18 mouse cellular contexts compared by ENCODE assay signal in genomic region chr1:191349486-191350037, GRCm38 (mm10). TPM values are rescaled to one million over a fixed set of nuclear protein-coding genes. Genes with fewer than 3 reads are reported as not detected.
DNase-seq lines count a peak whose midpoint lies in the region; ATAC-seq lines count a peak whose summit lies in the region.
"Had no signal": no experiment of that assay in that cellular context is flagged by ENCODE, and none has a peak within 500 bp of the region (broad histone marks: within the 10 kb centered on the region; RNA-seq: fewer than 3 reads in every experiment).

No protein-coding gene starts in this region.

- H3K27ac ChIP-seq in heart, embryonic 12.5 days (ENCODE audit: poor library complexity, severe bottlenecking), result peak overlapping the region; percentile 69
- 0 out of 2 replicates have a peak overlapping the region, but pooled peaks have one; percentile 3 for H3K27ac ChIP-seq in liver, embryonic 16.5 days (ENCODE audit: low read length)
- H3K27ac ChIP-seq in liver, embryonic 12.5 days, result no peak overlapping the region
- H3K27ac ChIP-seq in stomach, embryonic 14.5 days (ENCODE audit: low read length), result peak overlapping the region; percentile 45; the same call in 1 of the 2 replicates
- H3K27ac ChIP-seq: hindbrain, postnatal 0 days; layer of hippocampus, adult 2 months; limb, embryonic 13.5 days; midbrain, embryonic 13.5 days had no signal

- peaks cover 27% of the 10 kb centered on the region for H3K4me1 ChIP-seq in heart, embryonic 12.5 days (replicated peaks)
- H3K4me1 ChIP-seq in liver, embryonic 16.5 days (ENCODE audit: control insufficient read depth, low read depth, low read length), result no peaks in the 10 kb centered on the region; the same call in 1 of the 2 replicates
- H3K4me1 ChIP-seq in liver, embryonic 12.5 days, result peaks cover 18% of the 10 kb centered on the region
- peaks cover 11% of the 10 kb centered on the region; the same call in 1 of the 2 replicates for H3K4me1 ChIP-seq in stomach, embryonic 14.5 days (ENCODE audit: control insufficient read depth, insufficient read depth, low read length)
- H3K4me1 ChIP-seq: midbrain, embryonic 13.5 days had no signal

- peak overlapping the region; percentile 29 for H3K4me2 ChIP-seq in heart, embryonic 12.5 days
- H3K4me2 ChIP-seq in liver, embryonic 16.5 days (ENCODE audit: low read depth, low read length), result no peak overlapping the region
- H3K4me2 ChIP-seq in liver, embryonic 12.5 days, result no peak overlapping the region
- no peak overlapping the region for H3K4me2 ChIP-seq in stomach, embryonic 14.5 days (replicated peaks; ENCODE audit: low read depth, low read length)
- H3K4me2 ChIP-seq: limb, embryonic 13.5 days; midbrain, embryonic 13.5 days had no signal

- H3K27me3 ChIP-seq in heart, embryonic 12.5 days (replicated peaks), result no peaks in the 10 kb centered on the region
- H3K27me3 ChIP-seq in liver, embryonic 16.5 days (ENCODE audit: control insufficient read depth, insufficient read depth, low read depth, low read length), result no peaks in the 10 kb centered on the region
- no peaks in the 10 kb centered on the region for H3K27me3 ChIP-seq in liver, embryonic 12.5 days (replicated peaks)
- no peaks in the 10 kb centered on the region for H3K27me3 ChIP-seq in stomach, embryonic 14.5 days (ENCODE audit: control insufficient read depth, insufficient read depth, low read length)
- H3K27me3 ChIP-seq: limb, embryonic 13.5 days; midbrain, embryonic 13.5 days had no signal

- WGBS in heart, embryonic 12.5 days, result 49% methylated on average over 23 of the region's 23 CpGs
- WGBS in liver, embryonic 16.5 days (ENCODE audit: insufficient replicate concordance), result 86% methylated on average over 23 of the region's 23 CpGs
- WGBS in liver, embryonic 12.5 days (ENCODE audit: insufficient replicate concordance), result 84% methylated on average over 23 of the region's 23 CpGs
- 72% methylated on average over 23 of the region's 23 CpGs for WGBS in stomach, embryonic 14.5 days

- no peak overlapping the region for H3K4me3 ChIP-seq in heart, embryonic 12.5 days
- no peak overlapping the region for H3K4me3 ChIP-seq in liver, embryonic 16.5 days (ENCODE audit: low read depth, low read length)
- H3K4me3 ChIP-seq in liver, embryonic 12.5 days, result no peak overlapping the region
- no peak overlapping the region for H3K4me3 ChIP-seq in stomach, embryonic 14.5 days (ENCODE audit: low read depth, low read length)
- H3K4me3 ChIP-seq: erythroblast, embryonic 14.5 days; layer of hippocampus, adult 2 months; limb, embryonic 13.5 days; midbrain, embryonic 13.5 days; myocyte had no signal

- H3K9ac ChIP-seq in heart, embryonic 12.5 days, result no peak overlapping the region
- H3K9ac ChIP-seq in liver, embryonic 16.5 days (ENCODE audit: low read depth, low read length), result no peak overlapping the region
- H3K9ac ChIP-seq in liver, embryonic 12.5 days, result no peak overlapping the region
- no peak overlapping the region for H3K9ac ChIP-seq in stomach, embryonic 14.5 days (replicated peaks; ENCODE audit: low read depth, low read length)
- H3K9ac ChIP-seq: limb, embryonic 13.5 days; midbrain, embryonic 13.5 days had no signal

- no peak for DNase-seq in heart, adult 8-10 months (ENCODE audit: low spot score)
- peak; percentile 25 for DNase-seq in brain, adult 2 months (ENCODE audit: low read depth, low spot score)
- no peak for DNase-seq in layer of hippocampus, adult 11-12 months (ENCODE audit: low spot score)
- DNase-seq: adrenal gland, adult 8-10 months; gastrocnemius, postnatal 14 days; heart, postnatal 14 days; kidney, adult 9 months had no signal

- ATAC-seq in heart, embryonic 12.5 days (ENCODE audit: insufficient number of reproducible peaks, low FRiP score), result no peak
- ATAC-seq in liver, embryonic 16.5 days (ENCODE audit: low read depth), result no peak
- ATAC-seq in liver, embryonic 12.5 days, result no peak
- no peak for ATAC-seq in stomach, embryonic 14.5 days (ENCODE audit: insufficient number of reproducible peaks, insufficient read depth, low FRiP score, low read depth)
- ATAC-seq: hindbrain, postnatal 0 days; midbrain, embryonic 13.5 days had no signal

- H3K9me3 ChIP-seq in heart, embryonic 12.5 days (replicated peaks), result no peaks in the 10 kb centered on the region
- no peaks in the 10 kb centered on the region for H3K9me3 ChIP-seq in liver, embryonic 16.5 days (replicated peaks; ENCODE audit: control insufficient read depth, low read length)
- H3K9me3 ChIP-seq in liver, embryonic 12.5 days (replicated peaks), result no peaks in the 10 kb centered on the region
- no peaks in the 10 kb centered on the region for H3K9me3 ChIP-seq in stomach, embryonic 14.5 days (ENCODE audit: control insufficient read depth, low read depth, low read length)
- H3K9me3 ChIP-seq: limb, embryonic 13.5 days; midbrain, embryonic 13.5 days had no signal

- peaks cover 75% of the 10 kb centered on the region for H3K36me3 ChIP-seq in heart, embryonic 12.5 days
- H3K36me3 ChIP-seq in liver, embryonic 16.5 days (ENCODE audit: control insufficient read depth, insufficient read depth), result peaks cover 22% of the 10 kb centered on the region
- H3K36me3 ChIP-seq in liver, embryonic 12.5 days, result peaks cover 93% of the 10 kb centered on the region
- H3K36me3 ChIP-seq in stomach, embryonic 14.5 days (ENCODE audit: control insufficient read depth, insufficient read depth, low read length), result peaks cover 36% of the 10 kb centered on the region

RNA-seq across cellular contexts. Expression of gene Tmem206, which starts 23.9 kb away (rescaled TPM):
- 16.6 and 18.1 TPM in 2 replicates for polyA plus RNA-seq in heart, embryonic 12.5 days (2016; fragmentation: Nextera tagmentation; extraction: Ambion mirVana)
- total RNA-seq in heart, adult 8-10 months (2022), result 1 to 10 TPM; 2.6 to 4.2 (median 3.0) TPM
- polyA plus RNA-seq in liver, embryonic 16.5 days (2015; fragmentation: Nextera tagmentation; extraction: Ambion mirVana), result 5.9 and 6.1 TPM in 2 replicates
- 9.8 and 10.5 TPM in 2 replicates for polyA plus RNA-seq in liver, embryonic 12.5 days (2016; fragmentation: Nextera tagmentation; extraction: Ambion mirVana)
- polyA plus RNA-seq in stomach, embryonic 14.5 days (2014; fragmentation: Nextera tagmentation; extraction: Ambion mirVana), result 22.0 and 22.1 TPM in 2 replicates

RNA-seq across cellular contexts. Expression of gene Nenf, which starts 31.6 kb away (rescaled TPM):
- 103 and 105 TPM in 2 replicates for polyA plus RNA-seq in heart, embryonic 12.5 days (2016; fragmentation: Nextera tagmentation; extraction: Ambion mirVana)
- total RNA-seq in heart, adult 8-10 months (2022), result 100 to 1,000 TPM in 3 of 4 experiments, 10 to 100 TPM in 1; 90.1 to 115 (median 111) TPM
- polyA plus RNA-seq in liver, embryonic 16.5 days (2015; fragmentation: Nextera tagmentation; extraction: Ambion mirVana), result 22.0 and 25.5 TPM in 2 replicates
- polyA plus RNA-seq in liver, embryonic 12.5 days (2016; fragmentation: Nextera tagmentation; extraction: Ambion mirVana), result 37.1 and 39.7 TPM in 2 replicates
- polyA plus RNA-seq in stomach, embryonic 14.5 days (2014; fragmentation: Nextera tagmentation; extraction: Ambion mirVana), result 140 and 154 TPM in 2 replicates
- total RNA-seq: neutrophil, adult 5-6 weeks had no signal

RNA-seq across cellular contexts. Expression of gene Ppp2r5a, which starts 53.5 kb away (rescaled TPM):
- polyA plus RNA-seq in heart, embryonic 12.5 days (2016; fragmentation: Nextera tagmentation; extraction: Ambion mirVana), result 43.0 and 45.6 TPM in 2 replicates
- 10 to 100 TPM; 94.2 to 98.9 (median 97.9) TPM for total RNA-seq in heart, adult 8-10 months (2022)
- 9.8 and 11.3 TPM in 2 replicates for polyA plus RNA-seq in liver, embryonic 16.5 days (2015; fragmentation: Nextera tagmentation; extraction: Ambion mirVana)
- 33.1 and 33.9 TPM in 2 replicates for polyA plus RNA-seq in liver, embryonic 12.5 days (2016; fragmentation: Nextera tagmentation; extraction: Ambion mirVana)
- 22.5 and 24.9 TPM in 2 replicates for polyA plus RNA-seq in stomach, embryonic 14.5 days (2014; fragmentation: Nextera tagmentation; extraction: Ambion mirVana)
